Mouse (Mus musculus) neural tube, embryonic 11.5 days (tissue): ENCODE results near the gene Tuba1a. TPM values are rescaled to one million over a fixed set of nuclear protein-coding genes. Genes with fewer than 3 reads are reported as not detected.
A peak's percentile ranks its signal among the peaks of the same experiment; 100 is the strongest.

ENCODE experiments used
- ATAC-seq: fragments of 200-750 bp; cut with Nextera tagmentation; 2 replicates; pipeline ENCODE4 v1.8.0; 2017; ENCODE audit warnings: moderate number of reproducible peaks, mild to moderate bottlenecking, moderate TSS enrichment, moderate library complexity; ENCODE audit not compliant: insufficient read depth, low FRiP score, low TSS enrichment
- DNase-seq: peaks from one replicate; pipeline ENCODE4 v3.0.0-alpha.2; 2015; ENCODE audit warnings: low spot score
- H3K27ac ChIP-seq: fragments of 300-500 bp; sonication (generic); 2 replicates; pipeline ENCODE4 v1.5.1; 2014; ENCODE audit warnings: low read depth, mild to moderate bottlenecking, low read length
- H3K27me3 ChIP-seq: fragments of 300-500 bp; sonication (generic); 2 replicates; pipeline ENCODE4 v1.6.1; 2014; ENCODE audit warnings: mild to moderate bottlenecking, low read length, mixed read lengths; ENCODE audit not compliant: control insufficient read depth, insufficient read depth
- H3K36me3 ChIP-seq: fragments of 300-500 bp; sonication (generic); 2 replicates; pipeline ENCODE4 v1.6.1; 2014; ENCODE audit warnings: mild to moderate bottlenecking, low read length, moderate library complexity, mixed read lengths; ENCODE audit not compliant: control insufficient read depth, insufficient read depth
- H3K4me1 ChIP-seq: fragments of 300-500 bp; sonication (generic); 2 replicates; pipeline ENCODE4 v1.6.1; 2014; ENCODE audit warnings: low read length, mixed read lengths; ENCODE audit not compliant: control insufficient read depth, insufficient read depth
- H3K4me2 ChIP-seq: fragments of 300-500 bp; sonication (generic); 2 replicates; pipeline ENCODE4 v1.6.1; 2014; ENCODE audit warnings: low read depth, mild to moderate bottlenecking, moderate library complexity
- H3K4me3 ChIP-seq: fragments of 300-500 bp; sonication (generic); 2 replicates; pipeline ENCODE4 v1.5.1; 2014; ENCODE audit warnings: low read depth, low read length
- H3K9ac ChIP-seq: fragments of 300-500 bp; sonication (generic); 2 replicates; pipeline ENCODE4 v1.6.1; 2014; ENCODE audit warnings: mild to moderate bottlenecking, low read length
- H3K9me3 ChIP-seq: fragments of 300-500 bp; sonication (generic); 2 replicates; pipeline ENCODE4 v1.6.1; 2016; ENCODE audit warnings: low read length; ENCODE audit not compliant: control insufficient read depth
- WGBS: fragments of 180-500 bp; shearing (Covaris S2); extraction: QIAGEN DNeasy Blood & Tissue Kit; methylation state at CpG from one replicate; pipeline ENCODE4 v1.1.7; 2014; 5-methylcytosine and 5-hydroxymethylcytosine counted together
- polyA plus RNA-seq: library from polyadenylated mRNA; unstranded; fragments of >200 nt; fragmentation: Nextera tagmentation; extraction: Ambion mirVana; gene quantifications from 2 replicates; pipeline ENCODE4 v1.2.1, GENCODE M21; 2014

Gene Tuba1a
- 8,277 and 8,733 TPM in 2 replicates for polyA plus RNA-seq

GRCm38 (mm10) chr15:98953401-98954356 is at the start of gene Tuba1a, which contains the start of gene Gm49450:
Gene Tuba1a, minus strand, starts transcription at chr15:98953703.
Gene Gm49450, minus strand, starts transcription at chr15:98953551.
- ATAC-seq: peak; percentile 95
- Histone ChIP-seq H3K4me3 (peak within 1 kb of the TSS; percentile 76), H3K4me1 (0 out of 2 replicates have a peak, but pooled peaks cover 9% of the 10 kb centered on the region), H3K27me3 (no peaks in the 10 kb centered on the region), H3K9me3 (no peaks in the 10 kb centered on the region), H3K27ac (peak within 1 kb of the TSS; percentile 98), H3K36me3 (no peaks in the 10 kb centered on the region), H3K4me2 (peak within 1 kb of the TSS; percentile 52), H3K9ac (peak within 1 kb of the TSS; percentile 99)
- WGBS: 4% methylated on average over 28 of the region's 28 CpGs
- peak; percentile 96 for DNase-seq

GRCm38 (mm10) chr15:99001451-99001931 is 48.0 kb upstream of the Tuba1a start:
- Histone ChIP-seq H3K27ac (no peak overlapping the region), H3K4me3 (no peak overlapping the region), H3K36me3 (no peaks in the 10 kb centered on the region), H3K9me3 (no peaks in the 10 kb centered on the region), H3K4me2 (0 out of 2 replicates have a peak overlapping the region, but pooled peaks have one; percentile 15), H3K27me3 (no peaks in the 10 kb centered on the region), H3K9ac (no peak overlapping the region), H3K4me1 (0 out of 2 replicates have a peak, but pooled peaks cover 2% of the 10 kb centered on the region)
- DNase-seq (no peak), ATAC-seq (no peak)
- 21% methylated on average over 17 of the region's 17 CpGs for WGBS

GRCm38 (mm10) chr15:99000535-99001283 is 47.2 kb upstream of the Tuba1a start:
- no peak overlapping the region; the same call in 1 of the 2 replicates for H3K27ac ChIP-seq
- WGBS: 48% methylated on average over 14 of the region's 14 CpGs

GRCm38 (mm10) chr15:98998775-98999157 is 45.3 kb upstream of the Tuba1a start:
- H3K4me3 ChIP-seq: no peak overlapping the region
- H3K4me1 ChIP-seq: 0 out of 2 replicates have a peak, but pooled peaks cover 2% of the 10 kb centered on the region
- WGBS: 43% methylated on average over 6 of the region's 6 CpGs
- H3K9ac ChIP-seq: no peak overlapping the region
- ATAC-seq: no peak
- no peaks in the 10 kb centered on the region for H3K36me3 ChIP-seq
- H3K9me3 ChIP-seq: no peaks in the 10 kb centered on the region
- H3K27ac ChIP-seq: no peak overlapping the region
- no peak overlapping the region for H3K4me2 ChIP-seq
- no peak for DNase-seq
- H3K27me3 ChIP-seq: no peaks in the 10 kb centered on the region

More at GRCm38 (mm10) chr15:99000535-99001283, 47.2 kb upstream of the Tuba1a start:
- no peaks in the 10 kb centered on the region for H3K27me3 ChIP-seq
- H3K36me3 ChIP-seq: no peaks in the 10 kb centered on the region
- no peak overlapping the region for H3K4me3 ChIP-seq
- DNase-seq: no peak
- H3K9ac ChIP-seq: no peak overlapping the region
- H3K9me3 ChIP-seq: no peaks in the 10 kb centered on the region
- ATAC-seq: no peak
- H3K4me1 ChIP-seq: 0 out of 2 replicates have a peak, but pooled peaks cover 2% of the 10 kb centered on the region
- no peak overlapping the region for H3K4me2 ChIP-seq

GRCm38 (mm10) chr15:98997938-98998774 is 44.7 kb upstream of the Tuba1a start:
- no peak overlapping the region for H3K4me3 ChIP-seq
- WGBS: 61% methylated on average over 13 of the region's 13 CpGs
- H3K9ac ChIP-seq: no peak overlapping the region
- H3K4me1 ChIP-seq: peaks cover 6% of the 10 kb centered on the region
- no peak overlapping the region for H3K27ac ChIP-seq
- ATAC-seq (no peak), DNase-seq (no peak)
- no peaks in the 10 kb centered on the region for H3K9me3 ChIP-seq
- no peaks in the 10 kb centered on the region for H3K36me3 ChIP-seq
- H3K4me2 ChIP-seq: no peak overlapping the region
- no peaks in the 10 kb centered on the region for H3K27me3 ChIP-seq

GRCm38 (mm10) chr15:98996840-98997239 is 43.3 kb upstream of the Tuba1a start:
- no peak for ATAC-seq
- Histone ChIP-seq H3K4me2 (no peak overlapping the region), H3K27me3 (no peaks in the 10 kb centered on the region), H3K9ac (0 out of 2 replicates have a peak overlapping the region, but pooled peaks have one; percentile 27), H3K27ac (no peak overlapping the region), H3K9me3 (no peaks in the 10 kb centered on the region), H3K4me3 (no peak overlapping the region), H3K36me3 (no peaks in the 10 kb centered on the region), H3K4me1 (peaks cover 13% of the 10 kb centered on the region)
- 86% methylated on average over 7 of the region's 7 CpGs for WGBS
- no peak for DNase-seq

- WGBS: 89% methylated on average over 9 of the region's 9 CpGs
- Histone ChIP-seq H3K36me3 (no peaks in the 10 kb centered on the region), H3K4me1 (peaks cover 26% of the 10 kb centered on the region), H3K4me3 (no peak overlapping the region), H3K9me3 (no peaks in the 10 kb centered on the region), H3K4me2 (no peak overlapping the region), H3K27ac (no peak overlapping the region), H3K27me3 (no peaks in the 10 kb centered on the region), H3K9ac (no peak overlapping the region)
- ATAC-seq: no peak
- no peak for DNase-seq
Measured at GRCm38 (mm10) chr15:98994957-98995520, 41.5 kb upstream of the Tuba1a start.
